Mouse (Mus musculus) right cerebral cortex, postnatal 36 days (tissue): Measurements from ENCODE around the gene Shisa5.

Source experiments
- DNase-seq, 2 experiments: peaks; one replicate each; pipeline ENCODE4 v3.0.0; 2022; ENCODE audit warnings: low spot score in 2 of 2, mixed read lengths in 1 of 2

Shisa5 gene

DNA sequence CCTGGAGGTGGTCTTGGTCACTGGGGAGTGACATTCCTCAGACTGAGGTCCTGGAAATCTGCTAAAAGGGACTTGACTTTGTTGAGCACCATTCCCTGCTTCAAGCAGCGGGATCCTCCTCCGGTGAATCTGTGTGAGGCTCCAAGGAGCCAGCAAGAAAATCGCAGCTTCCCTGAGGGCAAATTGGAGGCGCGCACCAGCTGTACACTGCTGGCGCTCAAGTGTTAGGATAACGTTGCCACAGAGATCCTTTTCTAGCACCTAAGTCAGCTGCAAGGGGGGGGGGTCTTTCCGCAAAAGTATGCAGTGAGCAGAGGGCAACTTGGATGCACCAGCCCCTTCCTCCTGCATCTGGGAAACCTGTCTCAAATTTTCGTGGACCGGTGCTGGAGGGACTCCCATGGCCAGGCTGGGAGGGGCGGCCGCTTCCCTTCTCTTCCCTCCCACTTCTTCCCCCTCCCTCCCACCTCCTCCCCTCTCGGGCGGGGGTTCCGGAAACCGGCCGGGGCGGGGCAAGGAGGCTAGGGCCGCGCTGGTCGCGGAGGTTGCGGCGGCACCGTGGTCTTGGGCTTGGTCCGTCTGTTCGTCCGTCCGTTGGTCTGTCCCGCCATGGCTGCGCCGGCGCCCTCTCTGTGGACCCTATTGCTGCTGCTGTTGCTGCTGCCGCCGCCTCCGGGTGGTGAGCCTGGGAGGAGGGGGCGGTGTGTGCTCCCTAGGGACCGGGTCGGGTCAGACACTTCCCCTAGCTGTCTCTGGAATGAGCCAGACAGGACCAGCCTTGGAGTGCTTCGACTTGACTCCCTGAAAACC is at the start of gene Shisa5:
Shisa5 (plus strand) TSS at position 480 of the 810 bp plus-strand sequence.
- DNase-seq = no peak

DNA sequence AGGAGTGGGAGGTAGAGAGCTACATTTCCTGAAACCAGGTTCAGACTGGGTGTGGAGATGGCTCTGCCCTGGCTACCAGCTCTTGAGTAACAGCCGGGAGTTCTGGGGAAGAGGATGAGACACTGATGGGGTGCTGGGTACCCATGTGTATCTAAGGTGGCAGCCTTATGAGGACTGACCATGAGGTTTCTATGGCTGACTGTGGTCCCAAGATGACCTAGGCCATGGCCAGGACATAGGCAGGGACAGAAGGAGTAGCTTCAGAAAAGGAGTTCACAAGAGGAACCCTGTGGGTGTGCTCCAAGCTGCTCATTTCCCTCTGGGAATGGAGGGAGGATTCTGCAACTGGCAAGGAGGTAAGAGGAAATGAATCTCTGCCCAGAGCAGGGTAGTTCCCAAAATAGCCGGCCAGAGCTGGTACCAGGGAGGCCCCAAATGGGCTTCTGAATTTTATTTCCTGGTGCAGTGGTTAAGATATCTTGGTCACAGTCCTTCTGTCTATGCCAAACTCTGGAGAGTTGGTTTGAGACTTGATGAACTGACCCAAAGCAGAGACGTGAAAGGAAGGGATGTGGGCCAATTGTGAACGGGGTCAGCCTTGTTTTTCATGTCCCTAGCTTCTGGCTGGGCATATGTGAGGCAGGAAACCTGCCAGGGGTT is 48.4 kb upstream of the Shisa5 start:
- DNase-seq = no peak

DNA sequence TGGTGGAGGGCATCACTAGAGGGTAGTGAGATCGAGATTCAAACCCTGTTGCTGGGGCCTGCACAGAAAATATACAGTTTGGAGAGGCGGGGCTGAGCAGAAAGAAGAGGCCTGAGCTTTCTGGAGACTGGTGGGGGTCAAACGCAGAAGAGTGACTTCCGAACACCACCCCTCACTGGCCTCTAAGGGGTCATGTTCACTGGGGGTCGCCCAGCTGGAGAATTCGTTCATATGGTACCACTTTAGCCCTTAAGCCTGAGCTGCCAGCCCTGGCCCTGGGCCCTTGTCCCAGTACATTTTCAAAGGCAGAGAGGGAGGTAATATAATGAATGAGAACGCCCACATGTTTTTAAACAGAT is 47.9 kb upstream of the Shisa5 start:
- DNase-seq = no peak

DNA sequence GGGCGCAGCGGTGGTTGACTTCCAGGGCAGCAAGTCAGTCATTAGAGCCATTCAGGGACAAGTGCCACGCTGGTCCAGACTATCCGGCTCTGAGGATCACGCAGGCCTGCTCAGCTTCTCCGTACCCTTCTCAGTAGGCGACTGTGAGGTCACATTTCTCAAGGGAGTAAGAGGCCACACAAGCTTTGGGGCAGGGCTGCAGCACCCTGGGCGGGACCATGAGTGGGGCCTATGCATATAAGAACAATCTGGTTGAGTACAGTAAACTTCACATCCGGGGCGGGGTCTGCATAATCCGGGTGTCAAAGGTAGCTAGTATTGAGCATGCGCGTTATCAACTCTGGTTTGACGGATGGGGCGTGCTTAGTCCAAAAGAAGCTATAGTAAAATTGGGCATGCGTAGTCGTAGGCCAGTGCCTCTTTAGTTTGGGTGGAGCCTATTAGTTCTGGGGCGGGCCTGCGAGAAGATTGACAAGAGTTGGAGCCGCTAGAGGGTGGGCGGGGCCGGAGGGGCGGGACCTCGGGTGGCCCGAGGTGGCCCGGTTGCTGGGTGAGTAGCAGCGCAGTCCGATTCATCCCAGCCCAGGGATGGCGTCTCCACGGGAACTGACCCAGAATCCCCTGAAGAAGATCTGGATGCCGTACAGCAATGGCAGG is 46.8 kb upstream of the Shisa5 start, which contains the start of gene Pfkfb4:
Pfkfb4 (plus strand) TSS at position 351 of the 657 bp plus-strand sequence.
- peak; percentile 91 to 98 for DNase-seq

DNA sequence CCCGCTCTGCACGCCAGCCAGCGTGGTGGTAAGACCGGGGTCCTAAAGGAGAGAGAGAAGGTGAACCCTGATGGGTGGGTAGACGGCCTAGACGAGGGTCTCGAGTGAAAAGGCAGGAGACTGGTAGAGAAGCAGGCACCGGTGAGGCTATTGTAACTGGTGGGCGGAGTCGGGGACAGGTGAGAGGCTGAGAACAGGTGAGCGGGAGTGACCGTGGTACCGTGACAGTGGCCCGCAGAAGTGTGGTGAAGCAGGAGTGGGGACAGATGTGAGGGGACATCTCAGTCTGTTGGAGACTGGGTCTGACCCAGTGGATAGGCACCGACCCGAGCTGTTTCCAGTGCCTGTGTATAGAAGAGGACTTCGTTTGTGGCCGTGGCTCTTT is 46.3 kb upstream of the Shisa5 start:
- no peak for DNase-seq

DNA sequence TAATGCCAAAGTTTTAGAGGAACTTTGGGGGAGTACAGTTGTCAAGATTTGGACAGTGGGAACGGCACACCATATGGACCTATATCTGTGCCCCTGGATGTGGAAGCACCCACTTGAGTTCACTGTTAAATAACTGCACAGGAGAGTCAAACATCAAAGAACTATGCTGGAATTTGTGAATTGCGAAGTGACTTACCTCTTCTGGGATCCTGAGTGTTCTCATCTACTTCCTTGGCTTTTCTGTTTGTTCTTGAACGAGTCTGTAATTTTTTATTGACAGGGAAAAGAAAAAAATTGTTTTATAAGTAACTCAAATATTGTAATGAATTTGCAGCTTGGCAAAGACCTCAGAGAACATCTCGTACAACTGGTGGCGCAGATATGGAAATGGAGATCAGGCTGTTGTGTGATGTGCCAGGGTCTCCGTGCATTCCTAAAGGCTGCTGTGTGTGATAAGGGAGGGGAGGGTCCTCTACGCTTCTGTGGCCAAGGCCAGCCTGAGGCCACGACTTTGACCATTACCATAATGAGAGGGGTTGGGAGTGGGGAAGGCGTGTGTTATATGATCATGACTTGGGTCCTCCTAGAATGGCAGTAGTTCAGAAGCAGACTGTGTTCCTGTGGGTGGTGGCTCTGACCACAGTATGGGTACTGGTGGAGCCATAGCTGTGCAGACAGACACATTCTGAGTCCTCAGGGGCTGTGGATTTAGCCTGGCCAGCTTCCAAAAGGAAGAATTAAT is 45.6 kb upstream of the Shisa5 start:
- no peak for DNase-seq

DNA sequence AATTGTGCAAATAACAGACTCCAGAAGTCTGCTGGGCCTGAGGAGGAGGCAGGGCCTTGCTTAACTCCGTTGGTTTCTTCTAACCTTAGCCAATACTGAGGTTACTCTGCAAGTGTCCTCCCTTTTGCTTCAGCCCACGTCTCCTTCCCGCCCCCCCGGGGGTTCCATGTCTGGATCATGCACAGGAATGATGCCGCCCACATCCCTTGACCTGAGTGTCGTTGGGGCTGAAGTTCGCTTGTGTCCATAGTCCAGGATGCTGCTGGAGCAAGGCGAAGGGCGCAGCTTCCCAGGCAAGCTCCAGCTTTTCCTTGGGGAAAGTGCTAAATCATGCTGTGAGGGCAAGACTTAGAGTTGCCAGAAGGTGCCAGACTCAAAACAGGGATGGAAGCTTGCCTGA is 42.0 kb upstream of the Shisa5 start:
- DNase-seq = no peak

DNA sequence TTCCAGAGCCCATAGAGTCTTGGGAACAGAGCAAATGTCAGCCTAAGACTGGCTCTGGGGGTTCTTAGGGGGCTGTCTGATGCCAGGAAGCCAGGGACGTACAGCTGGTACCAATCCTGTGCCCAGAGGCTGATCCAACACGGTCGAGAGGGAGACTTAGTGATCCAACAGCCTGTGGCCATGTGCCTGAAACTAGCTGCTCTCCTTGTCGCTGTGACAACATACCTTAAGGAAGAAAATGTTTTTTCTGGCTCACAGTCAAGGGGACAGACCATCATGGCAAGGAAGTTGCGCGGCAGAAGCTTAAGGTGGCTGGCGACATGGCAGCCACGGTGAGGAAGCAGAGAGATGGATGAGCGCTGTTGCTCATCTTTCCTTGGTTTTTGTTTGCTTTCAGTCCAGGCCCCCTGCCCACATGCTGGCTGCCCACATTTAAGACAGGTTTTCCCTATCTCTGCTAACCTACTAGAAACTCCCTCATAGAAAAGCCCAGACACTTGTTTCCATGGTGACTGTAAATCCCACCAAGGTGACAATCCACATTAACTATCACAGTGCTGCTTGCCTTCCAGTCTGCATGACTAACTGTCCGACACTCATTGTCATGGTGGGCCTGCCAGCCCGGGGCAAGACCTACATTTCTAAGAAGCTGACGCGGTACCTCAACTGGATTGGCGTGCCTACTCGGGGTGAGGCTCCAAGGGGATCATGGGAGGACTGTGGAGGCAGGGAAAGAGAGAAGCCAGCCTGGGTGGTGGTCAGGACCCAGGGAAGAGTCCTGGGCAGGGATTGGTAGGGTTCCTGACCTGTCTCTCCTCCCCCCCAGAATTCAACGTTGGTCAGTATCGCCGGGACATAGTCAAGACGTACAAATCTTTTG is 39.8 kb upstream of the Shisa5 start:
- DNase-seq = no peak

DNA sequence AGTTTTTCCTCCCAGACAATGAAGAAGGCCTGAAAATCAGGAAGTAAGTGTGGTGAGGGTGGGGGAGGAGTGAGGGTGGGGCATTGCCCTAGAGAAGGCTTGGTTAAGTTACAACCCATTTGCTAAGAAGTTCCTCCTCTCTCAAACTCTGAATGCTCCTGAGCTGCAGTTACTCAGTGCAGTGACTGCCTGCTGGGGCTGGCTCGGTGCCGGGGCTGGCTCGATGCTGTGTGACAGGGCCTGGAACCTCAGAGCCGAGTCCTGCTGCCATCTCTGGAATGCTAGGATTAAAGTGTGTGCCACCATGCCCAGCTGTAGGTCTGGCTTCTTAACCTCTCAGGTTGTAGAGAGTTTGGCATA is 39.2 kb upstream of the Shisa5 start:
- no peak for DNase-seq

DNA sequence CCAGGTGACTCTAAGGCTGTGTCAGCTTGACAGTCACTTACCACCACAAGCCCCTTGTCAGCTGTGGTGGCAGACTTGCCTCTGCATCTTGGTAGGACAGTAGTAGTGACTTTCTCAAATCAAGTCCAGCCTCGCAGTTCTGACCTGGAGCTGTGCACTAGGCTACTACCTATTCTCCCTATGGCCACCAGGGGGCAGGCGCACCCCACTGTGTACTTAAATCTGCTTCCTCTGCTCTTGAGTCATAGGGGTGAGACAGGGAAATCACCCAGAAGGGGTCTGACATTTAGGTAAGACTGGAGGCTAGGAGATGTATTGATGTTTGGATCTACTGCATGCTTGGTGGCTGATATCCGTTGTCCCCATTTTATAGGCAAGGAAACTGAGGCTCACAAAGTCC is 37.6 kb upstream of the Shisa5 start:
- peak; percentile 51 to 55 for DNase-seq

DNA sequence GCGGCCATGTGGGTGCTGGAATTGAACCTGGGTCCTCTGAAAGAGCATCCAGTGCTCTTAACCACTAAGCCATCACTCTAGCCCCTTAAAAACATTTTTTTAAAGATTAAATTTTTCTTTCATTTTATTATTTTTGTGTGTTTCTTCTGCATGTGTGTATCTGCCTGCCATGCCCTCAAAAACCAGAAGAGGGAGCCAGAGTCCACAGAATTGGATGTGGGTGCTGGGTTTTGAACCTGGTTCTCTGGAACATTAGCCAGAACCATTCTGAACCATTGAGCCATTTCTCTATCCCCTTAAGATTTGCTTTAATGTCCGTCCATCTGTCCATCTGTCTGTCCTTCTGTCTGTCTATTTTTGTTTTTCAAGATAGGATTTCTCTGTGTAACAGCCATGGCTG is 35.2 kb upstream of the Shisa5 start:
- DNase-seq = no peak

DNA sequence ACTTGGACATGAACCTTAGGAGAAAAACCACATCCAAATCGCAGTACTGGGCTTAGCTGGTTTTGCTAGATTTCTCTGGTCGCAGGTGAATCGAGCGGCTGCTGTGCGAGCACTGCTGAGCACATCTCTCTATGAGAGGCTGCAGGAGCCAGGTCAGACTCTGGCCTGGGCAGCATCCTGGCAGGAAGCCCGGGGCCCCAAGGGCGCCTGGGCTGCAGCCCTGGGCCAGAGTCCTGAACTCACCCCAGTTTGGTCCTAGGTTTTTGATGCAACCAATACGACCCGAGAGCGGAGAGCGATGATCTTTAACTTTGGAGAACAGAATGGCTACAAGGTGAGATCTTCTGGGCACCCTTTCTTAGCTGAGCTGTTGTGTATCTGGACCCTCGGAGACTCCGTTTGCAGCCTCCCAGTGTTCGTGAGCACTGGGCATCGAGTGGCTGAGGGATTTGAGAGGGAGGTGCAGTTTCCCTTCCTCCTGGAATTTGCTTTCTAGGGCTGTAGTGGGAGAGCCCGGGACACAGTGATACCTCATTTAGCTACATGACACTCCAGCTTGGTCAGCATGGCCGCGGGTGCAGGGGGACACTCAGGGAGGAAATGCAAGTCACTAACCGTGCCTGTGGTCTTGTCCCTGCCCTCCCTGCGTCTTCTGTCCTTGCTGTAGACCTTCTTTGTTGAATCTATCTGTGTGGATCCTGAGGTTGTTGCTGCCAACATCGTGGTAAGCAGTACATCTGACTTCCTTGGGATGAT is 31.2 kb upstream of the Shisa5 start:
- no peak for DNase-seq

DNA sequence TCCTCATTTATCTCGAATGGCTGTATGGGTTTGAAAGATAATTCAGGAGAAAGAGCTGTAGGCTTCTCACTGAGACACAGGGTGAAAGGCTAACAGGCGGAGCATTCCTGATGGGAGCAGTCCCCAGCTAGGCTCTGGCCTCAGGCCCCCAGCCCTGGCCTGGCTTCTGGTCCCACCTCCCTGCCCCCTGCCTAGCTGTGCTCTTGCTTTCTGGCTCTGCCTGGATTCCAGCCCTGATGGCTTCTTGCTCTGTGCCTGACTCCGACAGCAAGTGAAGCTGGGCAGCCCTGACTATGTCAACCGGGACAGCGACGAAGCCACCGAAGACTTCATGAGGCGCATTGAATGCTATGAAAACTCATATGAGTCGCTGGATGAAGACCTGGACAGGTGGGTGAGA is 30.3 kb upstream of the Shisa5 start:
- no peak for DNase-seq

DNA sequence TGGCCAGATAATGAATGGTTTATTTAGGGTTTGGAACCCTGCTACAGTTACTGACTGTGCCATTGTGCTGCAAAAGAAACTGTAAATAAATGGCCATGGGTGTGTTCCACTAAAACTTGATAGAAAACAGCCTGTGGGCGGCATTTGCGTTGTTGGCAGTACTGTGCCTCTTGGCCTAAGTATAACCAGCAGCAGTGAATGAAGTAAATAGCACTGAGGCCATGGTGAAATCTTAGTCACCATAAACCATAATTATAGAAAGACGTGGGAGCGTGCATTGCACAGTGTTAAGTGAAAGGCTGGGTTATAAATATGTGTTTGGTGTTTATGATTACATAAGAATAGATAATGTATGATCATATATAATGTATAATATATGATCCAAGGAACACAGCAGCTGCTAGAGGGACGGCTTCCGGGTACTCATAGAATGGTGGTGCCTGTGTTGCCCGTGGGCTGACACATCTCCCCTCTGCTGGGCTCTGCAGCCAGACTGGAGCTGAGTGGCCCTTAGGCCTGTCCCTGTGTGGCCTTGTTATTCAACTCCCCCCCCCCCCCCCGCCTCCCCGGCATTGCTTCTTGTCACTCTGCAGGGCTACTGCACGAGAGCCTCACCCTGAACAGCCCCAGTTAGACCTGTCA is 29.2 kb upstream of the Shisa5 start:
- peak in 1 of 2 experiments; percentile 73 for DNase-seq

DNA sequence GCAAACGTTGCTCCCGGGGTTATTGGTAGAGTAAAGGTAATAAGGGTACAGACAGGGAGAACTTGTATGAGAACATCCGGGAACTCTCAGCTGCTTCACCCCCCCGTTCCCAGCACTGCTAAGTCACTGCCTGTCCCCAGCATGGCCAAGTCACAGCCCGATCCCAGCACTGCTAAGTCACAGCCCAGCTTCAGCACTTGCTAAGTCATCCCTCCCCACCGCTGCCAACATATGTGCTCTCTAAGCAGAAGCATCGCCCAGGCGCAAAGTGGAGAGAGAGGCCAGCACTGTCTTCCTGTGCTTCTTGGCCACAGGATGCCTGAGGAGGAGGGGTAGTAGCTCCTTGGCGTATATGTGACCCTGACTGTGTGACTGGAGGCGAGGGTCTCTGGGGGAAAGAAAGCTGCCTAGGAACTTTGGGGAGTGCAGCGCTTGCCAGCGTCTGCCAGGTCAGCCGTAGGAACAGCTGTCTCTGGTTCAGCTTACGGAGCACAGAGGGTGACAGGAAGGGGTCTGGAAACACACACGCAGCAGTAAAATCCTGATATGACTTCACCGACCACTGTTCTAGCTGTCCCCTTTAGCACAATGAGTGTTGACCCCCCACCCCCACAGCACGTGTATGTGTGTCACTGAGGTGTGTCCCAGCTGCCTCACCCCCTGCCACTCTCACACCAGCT is 28.6 kb upstream of the Shisa5 start:
- DNase-seq = peak; percentile 42 to 57

DNA sequence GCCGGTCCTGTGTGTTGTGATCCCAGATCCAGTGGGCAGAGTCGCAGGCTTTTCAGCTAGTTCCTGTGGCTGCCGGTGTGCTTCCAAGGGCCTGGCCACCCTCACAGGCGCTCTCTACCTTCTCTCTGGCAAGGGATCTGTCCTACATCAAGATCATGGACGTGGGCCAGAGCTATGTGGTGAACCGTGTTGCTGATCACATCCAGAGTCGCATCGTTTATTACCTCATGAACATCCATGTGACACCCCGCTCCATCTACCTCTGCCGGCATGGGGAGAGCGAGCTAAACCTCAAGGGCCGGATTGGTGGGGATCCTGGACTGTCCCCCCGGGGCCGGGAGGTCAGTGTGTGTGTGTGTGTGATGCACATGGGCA is 28.1 kb upstream of the Shisa5 start:
- no peak for DNase-seq

DNA sequence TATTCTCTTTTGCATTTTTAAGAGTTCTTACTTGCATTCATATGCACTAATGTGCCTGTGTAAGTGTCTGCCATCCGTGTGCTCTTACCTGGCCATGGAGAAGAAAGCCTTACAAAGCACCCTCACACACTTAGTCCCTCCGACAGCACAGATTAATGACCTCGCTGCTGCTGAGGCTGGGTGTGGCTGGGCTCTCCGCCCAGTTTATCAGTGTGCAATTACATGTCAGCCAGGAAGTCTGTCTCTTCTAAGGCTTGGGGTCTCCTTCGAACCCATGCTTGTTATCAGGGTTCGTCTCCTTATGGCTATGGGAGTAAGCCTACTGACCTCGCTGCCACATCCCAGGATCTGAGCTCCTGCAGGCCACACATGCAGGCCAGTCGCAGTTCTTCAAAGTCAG is 23.0 kb upstream of the Shisa5 start:
- DNase-seq = peak in 1 of 2 experiments; percentile 0

DNA sequence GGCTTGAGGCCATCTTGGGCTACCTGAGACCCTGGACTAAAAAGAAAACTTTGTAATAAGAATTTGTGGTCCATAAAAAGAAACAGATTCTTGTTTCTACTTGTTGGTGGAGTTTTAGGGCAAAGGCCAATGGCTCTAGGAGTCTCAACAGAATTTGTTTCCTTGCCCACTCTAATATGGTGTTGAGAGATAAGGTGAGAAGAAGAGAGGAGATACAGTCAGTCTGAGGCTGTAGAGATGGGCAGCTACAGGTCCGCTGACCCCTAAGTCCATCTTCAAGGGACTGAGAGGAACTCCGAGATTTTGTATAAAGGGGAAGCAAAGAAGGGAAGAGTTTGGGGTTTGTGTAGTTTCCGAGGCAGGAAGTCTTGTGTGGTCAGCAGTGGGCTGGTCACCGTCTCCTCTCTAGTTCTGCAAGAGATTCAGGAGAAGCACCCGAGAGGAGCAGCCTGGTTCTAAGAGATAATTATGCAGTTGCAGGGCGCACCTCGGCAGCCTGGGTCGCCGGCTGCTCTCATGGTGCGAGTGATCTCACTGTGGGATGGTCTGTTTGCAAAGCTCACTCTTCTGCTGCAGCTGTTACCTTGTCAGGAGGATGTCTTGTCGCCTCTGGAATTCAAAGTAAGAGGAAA is 21.3 kb upstream of the Shisa5 start:
- DNase-seq = peak in 1 of 2 experiments; percentile 0

DNA sequence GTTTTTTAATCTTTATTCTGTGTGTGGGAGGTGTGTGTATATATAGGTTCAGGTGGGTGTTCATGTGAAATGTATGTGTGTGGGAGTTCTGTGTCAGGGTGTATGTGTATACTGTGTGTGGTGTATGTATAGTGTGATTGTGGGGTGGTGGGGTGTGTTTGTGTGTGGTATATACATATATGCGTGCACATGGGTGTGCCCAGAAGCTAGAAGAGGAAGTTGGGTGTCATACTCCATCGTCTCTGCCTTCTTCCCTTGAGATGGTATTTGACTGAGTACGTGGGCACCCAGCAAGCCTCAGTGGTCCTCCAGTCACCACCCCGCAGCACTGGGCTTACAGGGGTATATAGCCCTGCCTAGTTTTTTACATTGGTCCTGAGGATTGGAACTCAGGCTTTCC is 16.9 kb upstream of the Shisa5 start:
- DNase-seq = no peak
